Mouse (Mus musculus) midbrain, postnatal 0 days (tissue): ENCODE results near the gene Styxl1. TPM values are rescaled to one million over a fixed set of nuclear protein-coding genes. Genes with fewer than 3 reads are reported as not detected.

Experiments used
- ATAC-seq: fragments of 200-750 bp; cut with Nextera tagmentation; 2 replicates; pipeline ENCODE4 v1.8.0; 2017; ENCODE audit warnings: moderate number of reproducible peaks, mild to moderate bottlenecking, moderate TSS enrichment, moderate library complexity; ENCODE audit not compliant: low FRiP score
- DNase-seq: peaks from one replicate; pipeline ENCODE4 v3.0.0-alpha.2; 2015; ENCODE audit warnings: low spot score
- H3K27ac ChIP-seq: fragments of 300-500 bp; sonication (generic); 2 replicates; pipeline ENCODE4 v1.5.1; 2014; ENCODE audit warnings: low read depth, mild to moderate bottlenecking, low read length, mixed read lengths
- H3K27me3 ChIP-seq: fragments of 300-500 bp; sonication (generic); 2 replicates; pipeline ENCODE4 v1.6.1; 2014; ENCODE audit warnings: low read length, control low read depth, mixed read lengths; ENCODE audit not compliant: insufficient read depth
- H3K36me3 ChIP-seq: fragments of 300-500 bp; sonication (generic); 2 replicates; pipeline ENCODE4 v1.6.1; 2014; ENCODE audit warnings: low read length, control low read depth, mixed read lengths; ENCODE audit not compliant: insufficient read depth
- H3K4me1 ChIP-seq: fragments of 300-500 bp; sonication (generic); 2 replicates; pipeline ENCODE4 v1.6.1; 2014; ENCODE audit warnings: mild to moderate bottlenecking, control low read depth, antibody characterized with exemption, low read length, mixed read lengths; ENCODE audit not compliant: insufficient read depth
- H3K4me2 ChIP-seq: fragments of 300-500 bp; sonication (generic); 2 replicates; pipeline ENCODE4 v1.6.1; 2014; ENCODE audit warnings: low read depth, mild to moderate bottlenecking, low read length, mixed read lengths; ENCODE audit not compliant: poor library complexity, severe bottlenecking
- H3K4me3 ChIP-seq: fragments of 300-500 bp; sonication (generic); 2 replicates; pipeline ENCODE4 v1.5.1; 2014; ENCODE audit warnings: low read depth, mild to moderate bottlenecking, low read length, moderate library complexity
- H3K9ac ChIP-seq: fragments of 300-500 bp; sonication (generic); replicated peaks from 2 replicates; pipeline ENCODE4 v1.6.1; 2014; ENCODE audit warnings: mild to moderate bottlenecking, low read length, moderate library complexity, mixed read lengths; ENCODE audit not compliant: poor library complexity, severe bottlenecking
- H3K9me3 ChIP-seq: fragments of 300-500 bp; sonication (generic); 2 replicates; pipeline ENCODE4 v1.6.1; 2016; ENCODE audit warnings: low read length, control low read depth
- CTCF ChIP-seq: IDR thresholded peaks from 2 replicates; pipeline ENCODE4 v1.5.1; 2016; ENCODE audit warnings: antibody characterized with exemption, mild to moderate bottlenecking
- WGBS: fragments of 180-500 bp; shearing (Covaris S2); extraction: QIAGEN DNeasy Blood & Tissue Kit; methylation state at CpG from one replicate; pipeline ENCODE4 v1.1.7; 2014; 5-methylcytosine and 5-hydroxymethylcytosine counted together
- polyA plus RNA-seq: library from polyadenylated mRNA; unstranded; fragments of >200 nt; fragmentation: Nextera tagmentation; extraction: Ambion mirVana; gene quantifications from 2 replicates; pipeline ENCODE4 v1.2.1, GENCODE M21; 2015
- total RNA-seq: library from RNA; depleted of rRNA; stranded (reverse); fragments of >200 nt; gene quantifications from 2 replicates; pipeline ENCODE4 v1.2.3, GENCODE M21; 2014

The Styxl1 gene
- total and polyA plus RNA-seq, 2 experiments from 2014 or later = 0.44 TPM; not detected in 1

GRCm38 (mm10) chr5:135709716-135710115 lies 68.5 kb downstream of the Styxl1 start:
- ATAC-seq (no peak), DNase-seq (no peak)
- Histone ChIP-seq H3K36me3 (peaks cover 13% of the 10 kb centered on the region), H3K9me3 (no peaks in the 10 kb centered on the region), H3K9ac (no peak overlapping the region), H3K27ac (no peak overlapping the region), H3K27me3 (no peaks in the 10 kb centered on the region), H3K4me3 (no peak overlapping the region), H3K4me1 (peaks cover 4% of the 10 kb centered on the region; the same call in 1 of the 2 replicates), H3K4me2 (no peak overlapping the region)
- no peak for TF ChIP-seq CTCF
- 98% methylated on average over 5 of the region's 5 CpGs for WGBS

- no peak overlapping the region for H3K9ac ChIP-seq
- H3K4me3 ChIP-seq = no peak overlapping the region
- H3K4me1 ChIP-seq = no peaks in the 10 kb centered on the region
- no peak overlapping the region for H3K4me2 ChIP-seq
- no peak overlapping the region for H3K27ac ChIP-seq
- no peak for TF ChIP-seq CTCF
- no peaks in the 10 kb centered on the region for H3K27me3 ChIP-seq
- DNase-seq (no peak), ATAC-seq (no peak)
- WGBS = 62% methylated on average over 1 of the region's 1 CpGs
- H3K9me3 ChIP-seq = no peaks in the 10 kb centered on the region
- H3K36me3 ChIP-seq = peaks cover 13% of the 10 kb centered on the region
These were observed 70.3 kb downstream of the Styxl1 start for GRCm38 (mm10) chr5:135707855-135708254.

DNA sequence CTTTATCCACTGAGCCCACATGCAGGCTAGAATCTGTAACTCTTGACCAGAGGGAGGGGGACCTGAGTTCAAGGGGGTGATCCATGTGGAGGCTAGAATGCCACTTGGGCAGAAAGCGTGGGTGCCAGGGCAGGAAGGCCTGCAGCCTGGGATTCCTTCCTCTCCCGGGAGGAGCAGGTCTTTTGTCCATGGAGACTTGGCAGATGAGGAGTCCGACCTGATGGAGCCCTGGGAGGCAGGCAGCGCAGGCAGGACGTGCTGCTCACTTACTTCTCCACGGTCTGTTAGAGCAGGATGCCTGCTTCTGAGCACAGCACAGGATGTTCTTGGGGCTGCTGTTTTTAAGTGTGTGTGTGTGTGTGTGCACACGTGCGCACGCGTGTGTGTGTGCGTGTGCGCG lies 71.1 kb downstream of the Styxl1 start:
- Histone ChIP-seq H3K9me3 (no peaks in the 10 kb centered on the region), H3K4me1 (no peaks in the 10 kb centered on the region), H3K9ac (no peak overlapping the region), H3K4me2 (no peak overlapping the region), H3K27ac (no peak overlapping the region), H3K36me3 (peaks cover 13% of the 10 kb centered on the region), H3K4me3 (no peak overlapping the region), H3K27me3 (no peaks in the 10 kb centered on the region)
- 95% methylated on average over 13 of the region's 13 CpGs for WGBS
- no peak for ATAC-seq
- no peak for DNase-seq
- TF ChIP-seq CTCF = no peak

GRCm38 (mm10) chr5:135705383-135705782 lies 72.8 kb downstream of the Styxl1 start:
- Histone ChIP-seq H3K9me3 (no peaks in the 10 kb centered on the region), H3K4me2 (no peak overlapping the region), H3K27me3 (no peaks in the 10 kb centered on the region), H3K4me1 (no peaks in the 10 kb centered on the region), H3K36me3 (peaks cover 13% of the 10 kb centered on the region), H3K4me3 (no peak overlapping the region), H3K9ac (no peak overlapping the region), H3K27ac (no peak overlapping the region)
- no peak for TF ChIP-seq CTCF
- no peak for DNase-seq
- 94% methylated on average over 4 of the region's 4 CpGs for WGBS
- ATAC-seq = no peak

DNA sequence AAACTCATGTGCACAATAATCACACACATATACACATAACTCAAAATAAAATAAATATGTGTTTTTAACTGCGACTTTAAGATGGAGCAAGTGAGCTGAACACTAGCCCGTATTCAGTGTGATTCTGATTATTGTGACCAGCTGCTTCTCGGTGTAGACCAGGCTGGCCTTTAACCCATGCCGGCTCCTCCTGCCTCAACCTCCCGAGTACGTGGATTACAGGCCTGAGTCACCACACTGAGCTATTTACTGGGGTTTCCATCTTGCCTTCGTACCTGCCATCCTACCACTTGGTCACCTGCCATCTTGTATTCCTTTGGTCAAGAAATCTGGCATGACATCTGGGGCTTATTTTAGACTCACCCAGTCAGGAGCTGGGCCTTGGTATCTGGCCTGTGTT lies 74.8 kb downstream of the Styxl1 start:
- Histone ChIP-seq H3K4me2 (no peak overlapping the region), H3K27me3 (no peaks in the 10 kb centered on the region), H3K9ac (no peak overlapping the region), H3K27ac (no peak overlapping the region), H3K36me3 (peaks cover 13% of the 10 kb centered on the region), H3K4me1 (no peaks in the 10 kb centered on the region), H3K9me3 (no peaks in the 10 kb centered on the region), H3K4me3 (no peak overlapping the region)
- no peak for ATAC-seq
- DNase-seq = no peak
- no peak for TF ChIP-seq CTCF
- 94% methylated on average over 7 of the region's 7 CpGs for WGBS

- no peak for DNase-seq
- 71% methylated on average over 15 of the region's 15 CpGs for WGBS
These were observed 75.4 kb downstream of the Styxl1 start for GRCm38 (mm10) chr5:135702682-135703192.

More at GRCm38 (mm10) chr5:135702682-135703192, 75.4 kb downstream of the Styxl1 start:
- TF ChIP-seq CTCF = 0 out of 2 replicates have a peak, but pooled peaks have one; percentile 12
- no peak overlapping the region for H3K4me3 ChIP-seq
- H3K27ac ChIP-seq = no peak overlapping the region
- no peak for ATAC-seq
- no peak overlapping the region for H3K9ac ChIP-seq
- no peaks in the 10 kb centered on the region for H3K9me3 ChIP-seq
- no peaks in the 10 kb centered on the region for H3K27me3 ChIP-seq
- H3K4me2 ChIP-seq = no peak overlapping the region
- H3K4me1 ChIP-seq = no peaks in the 10 kb centered on the region
- peaks cover 8% of the 10 kb centered on the region for H3K36me3 ChIP-seq
